Mouse (Mus musculus): ENCODE results near the gene Npr3.

The Npr3 gene

DNA sequence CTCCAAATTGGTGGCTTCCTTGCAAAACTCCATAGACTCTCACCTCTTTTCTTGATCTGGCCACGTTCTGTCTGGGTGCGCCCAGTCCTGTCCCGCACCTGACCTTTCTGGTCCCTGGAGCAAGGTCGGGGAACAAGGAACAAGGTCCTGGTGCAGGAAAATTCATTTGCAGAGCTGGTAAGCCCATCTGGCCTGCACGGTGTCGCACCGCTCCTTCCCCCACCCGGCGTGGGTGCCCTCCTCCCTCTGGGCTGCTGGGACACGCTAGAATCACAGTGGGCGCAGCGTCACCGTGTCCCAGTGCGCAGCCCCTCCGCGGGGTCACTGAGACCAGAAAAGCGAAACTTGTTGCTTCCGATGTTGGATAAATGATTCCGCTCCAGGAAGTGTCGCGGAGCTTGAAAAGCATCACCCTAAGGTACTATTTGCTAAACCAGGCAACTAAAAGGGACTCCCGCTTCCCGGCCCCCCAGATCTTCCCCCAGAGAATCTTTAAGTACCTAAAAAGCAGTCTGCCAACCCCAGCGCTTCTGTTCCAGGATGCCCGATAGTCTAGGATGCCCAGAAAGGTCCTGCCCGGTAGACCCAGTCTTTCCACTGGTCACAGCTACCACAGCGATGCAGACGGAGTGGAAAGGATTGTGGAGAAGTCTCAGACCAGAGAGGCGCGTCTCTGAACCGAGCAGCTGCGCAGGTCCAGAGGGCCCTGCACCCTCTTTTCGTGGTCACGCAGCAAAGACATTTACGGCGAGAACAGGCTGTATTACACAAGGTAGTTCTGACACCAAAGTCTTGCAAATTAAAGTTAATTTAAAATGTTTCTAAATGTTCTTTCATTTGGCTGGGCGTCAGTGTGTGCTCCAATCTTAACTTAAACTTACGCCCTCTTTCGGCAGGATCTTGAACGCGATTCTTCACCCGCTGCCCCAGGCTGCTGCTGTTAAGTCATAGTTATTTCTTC lies at the start of gene Npr3:
TSS of gene Npr3 (minus strand) at position 717 of the 961 bp plus-strand sequence.
- under 1% methylated on average over 42 of the region's 42 CpGs for WGBS

DNA sequence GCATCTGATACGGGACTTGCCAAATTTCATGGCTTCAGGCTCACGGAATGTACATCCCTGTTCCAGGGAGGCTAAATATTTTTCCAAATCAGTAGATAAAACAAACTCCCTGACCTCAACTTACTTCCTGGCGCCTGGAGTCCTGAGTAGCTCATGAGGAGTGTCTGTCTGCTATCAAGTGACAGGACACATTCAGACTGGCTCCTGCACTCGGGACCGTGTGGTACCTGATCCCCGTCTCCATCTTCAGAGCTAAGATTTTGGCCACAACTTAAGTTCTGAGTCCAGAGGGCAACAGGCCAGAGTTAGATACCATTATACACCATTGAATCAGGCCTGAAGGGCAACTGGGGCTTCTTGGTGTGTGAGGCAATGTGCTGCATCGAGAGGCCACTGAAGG lies 49.0 kb upstream of the Npr3 start:
- WGBS: 86% methylated on average over 7 of the region's 7 CpGs

DNA sequence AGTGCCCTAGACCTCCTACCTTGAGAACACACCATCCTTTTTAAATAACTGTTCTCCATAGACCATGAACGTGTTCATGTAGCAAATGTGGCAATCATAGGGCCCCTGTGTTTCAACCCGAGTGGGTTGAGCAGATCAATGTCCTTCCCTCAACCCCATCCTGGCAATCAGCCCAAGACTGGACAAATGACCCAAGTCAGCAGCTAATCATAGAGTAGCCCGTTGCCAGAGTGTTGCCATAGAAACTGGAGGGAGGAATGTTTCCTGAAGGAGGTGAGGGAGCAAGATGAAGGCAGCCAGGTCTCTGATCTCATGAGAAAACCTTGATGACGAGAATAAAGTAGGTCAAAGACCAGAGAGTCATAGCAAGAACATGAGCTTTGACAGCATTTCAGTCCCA lies 47.1 kb upstream of the Npr3 start:
- WGBS: 62% methylated on average over 4 of the region's 4 CpGs

DNA sequence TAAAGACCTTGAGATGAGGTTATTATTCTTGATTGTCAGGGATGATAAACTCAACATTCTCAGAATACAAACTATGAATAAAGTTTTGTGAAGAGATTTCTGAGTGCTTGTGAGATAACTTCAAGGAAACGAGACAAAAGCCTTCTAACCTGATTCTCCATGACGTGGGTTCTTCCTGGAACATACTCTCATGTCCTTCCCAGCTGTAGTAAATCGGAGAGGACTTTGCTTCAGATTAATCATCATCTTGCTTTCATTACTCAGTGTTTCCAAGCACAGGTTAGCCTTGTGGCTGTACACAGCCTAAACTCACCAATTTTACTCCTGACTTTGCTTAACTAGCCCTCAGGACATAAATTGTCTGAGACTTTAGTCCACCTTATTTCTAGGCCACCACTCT lies 45.1 kb upstream of the Npr3 start:
- WGBS: 88% methylated on average over 3 of the region's 3 CpGs

DNA sequence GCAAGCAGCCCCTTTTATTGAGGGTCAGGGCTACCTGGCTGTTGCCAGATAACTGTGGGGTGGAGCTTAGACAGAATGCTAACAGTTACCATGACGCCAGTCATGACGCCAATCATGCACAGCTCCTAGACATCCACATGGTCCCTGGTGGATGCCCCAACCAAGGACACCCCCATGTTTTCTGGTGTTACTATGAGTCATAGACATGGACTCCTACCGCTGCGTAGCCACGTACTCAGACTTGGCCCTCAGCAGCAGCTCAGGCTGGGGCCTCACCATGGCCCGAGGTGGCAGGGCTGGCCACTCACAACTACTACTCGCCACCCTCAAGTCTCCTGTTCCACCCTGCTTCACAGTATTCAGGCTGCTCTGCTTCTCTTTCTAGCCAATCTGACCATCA lies 44.1 kb upstream of the Npr3 start:
- 95% methylated on average over 7 of the region's 7 CpGs for WGBS

DNA sequence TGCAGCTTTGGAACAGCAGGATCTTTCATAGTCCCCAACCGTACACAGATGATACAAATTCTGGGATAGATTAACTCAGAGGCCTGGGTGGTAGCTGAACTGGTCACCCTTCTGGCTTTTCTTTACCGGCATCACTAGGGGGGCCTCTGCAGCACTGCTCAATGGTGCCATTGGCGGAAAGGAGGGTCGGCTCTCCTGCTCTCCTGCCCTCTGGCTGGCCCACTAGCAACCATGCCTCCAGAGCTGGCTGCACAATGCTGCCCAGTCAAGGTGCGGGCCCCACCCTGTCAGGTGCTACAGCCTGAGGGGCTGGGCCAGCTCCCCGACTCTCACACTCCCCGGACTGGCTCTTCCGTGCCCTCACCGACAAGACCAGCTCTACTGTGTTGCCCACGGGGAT lies 43.1 kb upstream of the Npr3 start:
- 97% methylated on average over 10 of the region's 10 CpGs for WGBS

DNA sequence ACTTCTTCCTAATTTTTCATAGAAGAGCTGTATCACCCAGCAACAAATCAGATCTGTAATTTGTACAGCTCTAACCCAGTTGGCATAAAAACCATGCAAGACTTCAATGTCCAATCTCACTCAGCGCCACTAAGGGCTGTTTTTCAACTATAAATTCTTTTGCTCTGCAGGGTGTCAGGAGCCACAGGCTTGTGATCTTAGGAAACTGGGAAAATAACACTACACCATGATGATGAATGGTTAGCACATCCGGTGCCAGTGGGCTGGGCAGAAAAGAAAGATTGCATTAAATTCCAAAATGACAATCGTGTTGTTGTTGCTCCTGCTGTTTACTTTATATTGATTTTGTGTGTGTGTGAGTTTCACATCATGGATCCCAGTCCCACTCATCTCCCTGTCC lies 42.4 kb upstream of the Npr3 start:
- WGBS: 85% methylated on average over 3 of the region's 3 CpGs

DNA sequence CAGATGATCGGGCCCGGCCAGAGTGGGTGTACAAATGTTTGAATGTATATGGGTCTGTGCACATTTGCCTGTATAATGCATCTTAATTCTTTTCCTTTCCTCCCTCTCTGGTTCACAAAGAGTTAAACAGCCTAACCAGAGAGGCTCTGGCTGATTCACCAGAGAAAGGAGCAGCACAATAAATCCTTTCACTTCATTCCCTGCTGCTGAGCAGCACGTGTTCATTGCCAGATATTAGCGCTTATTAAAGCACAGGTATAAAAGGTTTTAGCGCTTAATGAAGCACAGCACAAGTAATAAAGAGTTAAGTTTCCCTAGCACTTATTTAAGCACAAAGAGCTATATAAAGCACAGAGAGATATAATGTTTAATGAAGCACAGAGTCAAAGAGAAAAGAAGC lies 33.8 kb upstream of the Npr3 start:
- 68% methylated on average over 5 of the region's 5 CpGs for WGBS

DNA sequence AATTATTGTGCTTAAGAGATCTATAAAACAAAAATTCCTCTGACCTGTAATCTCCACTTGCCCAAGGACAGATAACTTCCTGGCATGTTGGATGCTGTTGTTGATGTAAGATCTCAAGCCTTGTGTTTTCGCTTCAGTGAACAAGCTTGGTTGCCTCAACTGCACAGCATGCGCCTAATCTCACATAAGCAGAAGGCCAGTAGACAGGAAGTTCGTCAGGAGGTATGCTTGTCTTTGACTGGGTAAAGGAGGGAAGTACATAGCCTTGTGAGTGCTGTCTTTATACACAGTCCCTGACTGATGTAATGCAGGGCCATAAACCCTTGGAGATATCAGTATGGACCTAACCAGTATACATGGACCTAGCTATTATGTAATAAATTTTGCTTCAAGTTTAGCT lies 20.7 kb upstream of the Npr3 start:
- 82% methylated on average over 3 of the region's 3 CpGs for WGBS

DNA sequence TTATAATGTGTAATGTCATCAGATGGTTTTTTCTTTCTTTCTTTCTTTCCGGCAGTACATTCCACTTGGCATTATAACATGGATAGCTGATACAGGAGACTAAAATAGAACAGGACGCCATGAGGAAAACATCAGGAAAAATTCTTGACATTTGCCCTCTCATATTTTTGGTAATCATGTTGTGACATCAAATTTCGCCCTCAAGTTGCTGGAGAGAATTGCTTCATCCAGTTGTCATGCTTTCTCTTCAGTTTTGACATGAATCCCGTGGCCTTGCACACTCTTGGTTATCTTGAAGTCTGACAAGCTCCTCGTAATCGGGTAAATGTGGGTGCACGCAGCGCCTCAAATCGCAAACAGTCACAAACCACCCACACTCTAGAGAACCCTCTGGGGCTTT lies 7.0 kb upstream of the Npr3 start:
- WGBS: 89% methylated on average over 9 of the region's 9 CpGs

DNA sequence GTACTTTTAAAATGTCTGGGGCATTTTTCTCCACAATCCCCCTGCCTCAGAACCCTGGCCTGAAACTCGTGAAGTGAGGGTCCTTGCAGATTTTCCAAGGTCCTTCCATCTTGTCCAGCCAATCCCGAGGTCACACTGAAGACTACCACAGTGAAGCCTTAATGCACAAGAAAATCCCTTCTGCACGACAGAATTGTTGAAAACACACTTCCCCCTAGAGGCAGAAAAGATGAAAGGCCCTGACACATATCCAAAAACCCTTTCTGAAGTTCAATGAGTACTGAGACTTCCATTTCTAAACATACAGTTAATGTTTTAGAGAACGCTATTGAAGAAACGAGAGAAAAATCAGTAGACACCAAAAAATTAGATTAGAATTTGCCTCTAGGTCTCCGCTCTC lies 2.8 kb upstream of the Npr3 start:
- WGBS: 33% methylated on average over 6 of the region's 6 CpGs

DNA sequence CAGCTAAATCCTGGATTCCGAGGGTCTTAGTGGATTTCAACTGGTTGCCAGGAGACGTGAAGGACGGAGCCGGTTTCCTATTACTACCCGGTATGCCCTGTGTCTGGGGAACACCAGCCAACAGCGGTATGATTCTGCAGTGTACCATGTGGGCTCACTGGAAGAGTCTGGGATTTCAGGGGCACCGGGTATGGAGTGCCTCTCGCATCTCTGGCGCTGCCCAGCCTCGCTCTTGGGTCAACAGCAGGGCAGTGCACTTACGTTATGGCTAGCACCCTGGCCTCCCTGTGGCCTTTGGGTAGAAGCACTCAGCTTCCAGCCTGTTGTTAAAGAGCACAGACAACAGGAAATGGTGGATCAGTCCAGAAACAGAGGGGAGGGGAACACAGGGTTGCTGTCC lies 1.1 kb upstream of the Npr3 start:
- WGBS: 44% methylated on average over 11 of the region's 11 CpGs

DNA sequence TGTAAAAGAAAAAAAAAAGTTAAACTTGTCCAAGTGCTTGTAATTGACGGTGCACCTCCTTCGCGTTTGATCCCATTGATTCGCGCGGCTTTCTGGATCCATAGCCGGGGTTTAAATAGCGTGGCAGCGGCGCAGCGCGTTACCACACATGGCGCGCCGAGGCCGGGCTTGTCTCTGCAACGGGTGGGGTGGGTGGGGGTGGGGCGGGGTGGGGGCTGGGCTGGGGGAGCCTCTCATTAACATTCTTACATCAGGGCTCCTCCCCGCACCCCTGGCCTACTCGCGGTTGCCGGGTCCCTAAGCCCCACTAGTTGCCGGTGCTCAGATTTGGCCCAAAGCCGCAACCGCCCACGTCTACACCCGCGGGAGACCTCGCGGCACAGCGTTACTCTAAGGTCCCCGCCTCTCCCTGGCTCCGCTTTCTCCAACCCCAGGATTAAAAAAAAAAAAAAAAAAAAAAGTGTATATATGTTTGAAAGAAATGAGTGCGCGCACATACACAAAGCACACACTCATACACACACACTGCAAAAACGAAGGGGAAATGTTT lies 991 bp downstream of the Npr3 start:
- WGBS: under 1% methylated on average over 36 of the region's 36 CpGs

DNA sequence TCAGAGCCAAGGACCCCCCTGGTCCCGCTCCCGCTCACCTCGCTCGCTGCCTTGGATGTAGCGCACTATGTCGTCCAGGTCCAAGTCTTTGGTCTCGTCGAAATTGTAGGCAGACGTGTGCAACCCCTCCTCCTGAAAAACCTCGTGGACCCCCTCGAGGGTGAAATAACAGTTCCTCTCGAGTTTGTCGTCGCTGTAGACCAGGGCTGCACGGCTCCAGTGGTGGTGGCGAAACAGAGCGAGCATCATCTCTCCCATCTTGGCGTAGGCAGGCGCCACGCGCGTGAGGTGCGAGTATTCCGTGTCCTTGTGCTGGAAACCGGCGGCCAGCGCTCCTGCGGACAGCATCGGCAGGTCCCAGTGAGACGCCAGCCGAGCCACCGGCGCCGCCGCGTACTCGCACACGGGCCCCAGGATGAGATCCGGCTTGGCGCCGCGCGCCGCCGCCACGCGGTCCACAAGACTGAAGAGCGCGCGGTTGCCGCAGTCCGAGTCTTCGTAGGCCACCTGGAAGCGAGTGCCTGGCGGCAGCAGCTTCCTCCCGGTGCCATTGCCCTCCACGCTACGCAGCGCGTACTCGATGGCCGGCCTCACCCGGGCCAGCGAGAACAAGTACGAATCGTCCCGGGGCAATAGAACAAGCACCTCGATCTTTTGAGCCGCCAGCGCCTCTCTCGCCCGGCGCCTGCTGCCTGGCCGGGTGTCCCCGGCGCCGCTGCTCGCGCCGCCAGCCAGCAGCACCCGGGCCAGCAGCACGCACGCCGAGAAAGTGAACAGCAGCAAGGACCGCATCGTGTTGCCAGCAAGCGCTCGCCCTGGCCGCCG lies 2.0 kb downstream of the Npr3 start:
- under 1% methylated on average over 90 of the region's 90 CpGs for WGBS

DNA sequence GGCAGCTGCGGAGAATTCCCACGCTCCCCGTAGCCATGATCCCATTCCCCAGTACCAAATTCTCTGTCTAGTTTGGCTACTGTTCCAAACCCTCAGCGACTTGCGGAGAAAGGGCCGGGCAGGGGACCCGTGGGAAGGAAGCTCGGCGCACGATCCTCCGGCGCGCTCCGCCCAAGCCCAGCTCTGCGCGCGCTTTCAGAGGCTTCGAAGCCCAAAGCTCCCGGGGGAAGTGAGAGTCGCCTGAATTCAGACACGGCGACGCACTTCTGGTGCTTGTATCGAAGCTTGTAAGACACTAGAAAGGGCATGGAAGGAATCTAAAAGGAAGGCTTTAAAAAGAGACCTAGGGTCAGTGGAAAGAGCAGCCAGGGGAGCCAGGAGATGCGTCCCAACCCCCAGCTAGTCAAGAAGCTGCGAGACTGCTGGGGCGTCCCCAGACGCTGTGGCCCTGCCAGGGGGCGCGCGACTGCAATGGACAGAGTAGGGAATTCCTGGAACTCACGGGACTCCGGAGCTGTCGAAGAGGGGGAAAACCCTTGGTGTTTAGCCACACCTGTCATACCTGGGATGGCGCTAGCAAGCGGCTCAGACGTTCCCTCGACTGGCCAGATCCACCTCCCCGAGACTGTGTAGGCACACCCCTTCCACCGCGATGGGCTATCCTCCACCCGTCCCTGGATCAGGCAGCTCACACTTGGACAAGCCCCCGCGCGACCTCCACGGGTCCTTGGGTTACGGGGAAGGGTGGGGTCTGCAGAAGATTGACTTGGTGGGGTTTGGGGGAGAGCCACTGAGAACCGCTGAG lies 2.8 kb downstream of the Npr3 start:
- WGBS: under 1% methylated on average over 48 of the region's 48 CpGs

DNA sequence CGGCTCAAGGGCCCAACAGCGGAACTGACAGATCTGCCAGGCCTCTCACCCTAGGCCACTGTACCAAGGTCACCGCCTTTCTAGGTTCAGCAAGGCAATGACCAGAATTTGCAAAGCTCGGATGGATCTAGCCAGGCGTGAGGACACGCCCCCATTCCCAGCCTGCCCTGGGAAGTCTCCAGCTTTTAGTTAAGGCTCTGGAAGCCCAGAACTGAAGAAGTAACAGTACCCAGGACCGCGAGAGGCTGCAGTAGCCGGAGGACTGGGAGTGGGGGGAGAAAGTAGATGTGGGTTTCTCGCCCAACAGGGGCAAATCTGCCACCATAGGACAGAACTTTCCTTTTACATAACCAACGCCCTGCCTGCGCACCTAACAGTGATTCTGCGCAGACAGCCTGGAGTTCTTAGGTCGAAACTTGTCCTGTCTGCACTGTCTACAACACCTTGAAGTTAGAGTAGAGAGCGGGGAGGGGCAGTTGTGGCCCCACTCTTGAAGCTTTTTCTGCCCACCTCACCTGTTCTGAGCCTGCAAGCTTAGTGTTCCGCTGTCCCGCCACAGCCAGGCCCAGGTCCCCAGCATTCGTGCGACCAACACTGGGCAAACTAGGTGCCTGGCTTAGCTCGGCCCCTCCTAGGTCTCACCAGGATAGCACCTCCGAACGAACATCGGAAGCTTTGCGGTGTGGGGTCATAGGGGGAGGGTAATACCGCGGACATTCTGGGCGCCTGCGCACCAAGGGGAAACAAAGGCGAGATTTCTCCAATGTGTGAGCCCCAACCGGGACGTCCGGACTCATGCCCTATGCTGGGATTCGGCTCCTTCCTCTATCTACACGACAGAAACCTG lies 3.7 kb downstream of the Npr3 start:
- 20% methylated on average over 34 of the region's 34 CpGs for WGBS

DNA sequence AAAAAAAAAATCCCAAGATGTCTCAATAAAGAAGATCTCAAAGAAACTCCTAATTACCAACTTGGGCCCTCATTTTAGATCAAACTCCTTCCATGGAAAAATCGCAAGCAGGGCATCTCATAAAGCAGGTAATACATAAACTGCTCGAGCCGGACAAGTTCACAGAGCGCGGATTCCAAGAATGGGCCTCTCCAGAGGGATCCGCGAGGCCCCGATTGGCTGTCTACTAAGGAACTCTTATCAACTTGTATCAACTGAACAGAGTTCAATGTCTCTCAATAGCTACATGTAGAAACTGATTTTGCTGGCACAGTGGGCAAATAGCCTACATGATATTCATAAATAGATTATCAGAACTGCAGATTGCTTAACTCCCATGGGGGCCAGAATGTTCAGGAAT lies 9.5 kb downstream of the Npr3 start:
- 96% methylated on average over 8 of the region's 8 CpGs for WGBS

DNA sequence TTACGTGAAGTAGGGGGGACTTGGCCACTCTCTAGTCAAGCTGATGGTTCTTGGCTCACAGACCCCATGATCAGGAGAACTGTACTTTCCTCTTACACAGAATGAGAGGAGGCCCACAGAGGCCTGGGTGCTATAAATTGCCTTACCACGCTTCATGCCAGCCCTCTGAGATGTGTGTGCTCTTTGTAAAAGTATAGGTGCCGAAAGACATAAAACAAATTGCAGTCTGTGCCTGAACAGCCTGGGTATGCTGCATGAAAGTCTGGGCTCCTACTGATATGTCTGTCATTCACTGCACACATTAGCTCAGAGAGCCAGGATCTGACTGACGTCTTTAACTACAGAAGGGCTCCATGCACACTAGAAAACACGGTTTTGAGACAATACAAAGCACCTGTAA lies 9.9 kb downstream of the Npr3 start:
- 81% methylated on average over 5 of the region's 5 CpGs for WGBS

DNA sequence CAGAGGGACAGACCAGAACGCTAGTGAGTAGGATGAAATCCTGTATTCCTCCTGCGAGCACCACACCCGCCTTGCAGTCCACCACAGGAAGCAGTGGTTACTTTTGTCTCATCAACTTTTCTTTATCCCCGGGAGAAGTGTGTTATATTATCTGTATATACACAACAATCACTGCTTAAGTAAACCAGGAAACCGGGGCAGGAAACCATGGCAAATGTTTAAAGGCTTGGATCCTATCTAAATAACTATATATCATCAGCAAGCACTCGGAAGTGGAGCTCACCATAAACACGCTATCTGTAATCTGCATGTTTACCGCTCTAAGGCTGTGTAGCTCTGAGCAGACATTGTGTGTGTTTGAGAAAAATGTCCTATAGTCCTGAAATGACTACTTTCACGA lies 13.1 kb downstream of the Npr3 start:
- WGBS: 78% methylated on average over 9 of the region's 9 CpGs

DNA sequence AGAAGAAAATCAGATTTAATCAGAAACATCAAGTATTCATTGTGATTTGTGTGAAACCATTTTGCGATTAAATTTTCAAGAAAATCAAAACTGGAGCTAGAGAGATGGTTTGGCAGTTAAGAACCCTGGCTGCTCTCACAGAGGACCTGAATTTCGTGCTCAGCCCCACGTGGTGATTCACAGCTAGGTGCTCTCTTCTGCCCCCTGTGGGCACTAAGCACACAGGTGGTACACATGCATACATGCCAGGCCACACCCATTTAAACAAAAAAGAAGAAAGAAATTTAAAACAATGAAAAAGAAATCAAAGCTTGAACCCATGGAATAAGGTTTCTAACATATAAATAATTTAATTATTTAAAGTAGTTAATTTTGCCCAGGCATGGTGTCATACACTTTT lies 15.7 kb downstream of the Npr3 start:
- WGBS: 77% methylated on average over 3 of the region's 3 CpGs
